Mouse (Mus musculus): ENCODE measurements around the gene Cct8. TPM values are rescaled to one million over a fixed set of nuclear protein-coding genes. Genes with fewer than 3 reads are reported as not detected.
"Not testable (repeated sequence)": the region's sequence is repeated elsewhere in the genome, so short reads cannot be mapped to it uniquely, and the experiment has no call there.

Gene Cct8
- total RNA-seq (2022), result 100 to 1,000 TPM; 174 to 216 (median 181) TPM

DNA sequence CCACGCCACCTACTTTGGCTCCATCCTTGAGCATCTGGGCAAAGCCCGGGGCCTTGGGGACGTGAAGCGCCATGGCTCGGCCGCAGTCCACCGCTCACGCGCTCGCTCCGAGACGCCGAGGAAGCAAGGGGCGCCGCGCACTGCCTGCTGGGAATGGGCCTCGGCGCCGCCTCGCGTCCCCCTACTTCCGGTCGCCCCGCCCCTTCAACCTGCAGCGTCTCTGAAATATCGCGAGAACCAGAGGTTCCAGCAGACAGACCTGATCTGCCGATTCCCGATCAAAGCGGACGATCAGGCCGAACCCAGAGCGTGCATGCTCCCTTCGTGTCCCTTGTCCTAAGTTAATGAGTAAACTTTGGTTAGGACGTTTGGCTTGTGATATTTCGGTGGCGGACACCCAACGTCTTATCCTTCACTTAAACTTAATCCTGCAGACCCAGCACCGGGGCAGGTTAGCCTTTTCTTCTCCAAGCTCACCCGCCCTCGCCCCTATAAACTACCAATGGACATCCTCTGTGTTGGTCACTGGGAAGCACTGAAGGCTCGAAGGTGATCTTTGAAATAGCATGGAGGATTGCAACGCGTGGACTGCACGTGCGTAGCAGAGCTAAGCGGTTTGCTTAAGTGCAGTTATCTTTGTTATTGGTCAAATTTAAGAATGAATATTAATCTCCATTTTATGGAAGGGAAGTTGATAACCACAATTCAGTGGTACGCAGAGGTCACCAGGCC lies at the start of gene Cct8:
TSS of gene Cct8 (minus strand) at position 158 of the 732 bp plus-strand sequence.
- DNase-seq, result peak; percentile 94

DNA sequence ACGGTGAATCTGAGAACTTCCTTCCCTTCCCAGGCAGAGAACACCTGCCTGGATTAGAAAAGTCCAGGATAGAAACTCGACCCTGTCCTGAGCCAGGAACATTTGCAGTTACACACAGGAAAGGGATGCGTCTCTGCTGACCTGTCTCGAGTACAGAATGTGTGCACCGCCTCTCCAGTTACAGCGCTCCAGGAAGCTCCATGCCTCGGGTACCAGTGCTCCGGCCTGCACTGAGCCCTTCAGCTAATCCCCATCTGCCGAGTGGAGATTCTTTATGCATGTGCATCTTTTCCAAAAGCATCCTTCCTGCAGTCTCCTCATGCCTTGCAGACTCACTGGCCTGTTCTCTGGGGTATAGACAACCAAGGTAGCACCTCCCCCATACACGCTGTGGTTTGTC lies 33.1 kb upstream of the Cct8 start:
- DNase-seq, result no peak

DNA sequence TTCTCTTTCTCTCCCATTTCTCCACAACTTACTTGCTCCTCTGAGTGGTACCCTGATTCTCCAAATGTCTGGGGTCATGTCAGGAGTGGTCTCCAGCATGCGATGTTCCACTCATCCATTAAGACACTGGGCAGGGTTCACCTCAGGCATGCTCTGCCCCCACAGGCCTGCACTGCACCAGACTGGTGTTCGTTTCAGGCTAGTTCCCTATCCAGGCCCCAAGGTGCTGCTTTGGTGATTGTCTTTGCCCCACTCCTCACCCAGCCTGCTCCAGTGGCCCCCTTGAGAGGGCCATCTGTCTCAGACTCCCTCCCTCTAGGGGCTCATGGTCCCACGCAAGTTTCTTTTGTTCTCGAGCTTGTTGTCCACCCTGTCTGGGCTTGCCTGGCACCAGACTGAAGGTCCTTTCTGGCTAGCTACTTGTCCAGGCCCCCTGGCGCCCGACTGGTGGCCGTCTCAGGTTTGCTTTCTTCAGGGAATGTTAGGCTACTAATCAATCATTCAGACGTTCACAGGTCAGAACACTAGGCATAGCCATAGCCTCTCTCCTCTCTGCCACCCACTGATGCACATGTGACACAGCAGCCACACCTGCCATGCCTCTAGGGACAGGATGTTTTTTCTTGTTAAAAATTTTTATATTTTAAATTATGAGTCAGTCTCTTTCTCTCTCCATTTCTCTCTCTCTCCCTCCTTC lies 32.0 kb upstream of the Cct8 start:
- no peak for DNase-seq

DNA sequence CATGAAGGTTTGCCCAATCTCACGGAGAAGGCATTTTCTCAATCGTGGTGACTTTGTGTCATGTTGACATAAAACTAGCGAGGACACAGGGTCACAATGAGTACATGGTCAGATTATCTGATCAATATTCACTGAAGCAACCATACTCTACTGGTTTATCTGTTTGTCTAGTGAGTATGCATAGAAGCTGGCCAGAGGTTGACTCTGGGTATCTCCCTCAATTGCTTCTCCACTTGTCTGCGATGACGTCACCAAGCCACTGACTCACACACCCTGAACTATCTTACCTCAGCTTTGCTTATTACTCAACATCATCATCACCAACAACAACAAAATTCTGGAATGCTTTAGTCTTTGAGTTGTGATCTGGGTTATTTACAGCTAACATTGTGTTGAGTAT lies 28.6 kb upstream of the Cct8 start:
- DNase-seq, result no peak

DNA sequence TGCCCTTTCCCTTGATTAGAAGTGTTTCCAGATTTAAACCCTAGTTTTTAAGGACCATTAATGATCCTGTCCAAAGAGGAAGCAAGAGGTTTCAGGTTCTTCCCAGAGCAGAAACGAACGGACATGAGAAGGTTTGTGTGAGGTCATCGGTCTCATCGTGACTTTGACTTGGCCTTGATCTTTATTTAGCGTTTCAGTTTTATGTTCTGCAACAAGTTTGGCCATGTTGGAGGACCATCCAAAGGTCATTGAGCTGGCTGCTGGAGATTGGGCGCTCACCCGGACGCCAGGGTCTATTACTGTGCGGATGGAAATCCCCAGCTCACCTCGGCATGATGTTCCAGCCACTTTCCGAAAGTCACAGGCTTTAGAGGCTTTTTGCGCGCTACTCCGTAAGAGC lies 16.7 kb upstream of the Cct8 start:
- DNase-seq, result no peak

DNA sequence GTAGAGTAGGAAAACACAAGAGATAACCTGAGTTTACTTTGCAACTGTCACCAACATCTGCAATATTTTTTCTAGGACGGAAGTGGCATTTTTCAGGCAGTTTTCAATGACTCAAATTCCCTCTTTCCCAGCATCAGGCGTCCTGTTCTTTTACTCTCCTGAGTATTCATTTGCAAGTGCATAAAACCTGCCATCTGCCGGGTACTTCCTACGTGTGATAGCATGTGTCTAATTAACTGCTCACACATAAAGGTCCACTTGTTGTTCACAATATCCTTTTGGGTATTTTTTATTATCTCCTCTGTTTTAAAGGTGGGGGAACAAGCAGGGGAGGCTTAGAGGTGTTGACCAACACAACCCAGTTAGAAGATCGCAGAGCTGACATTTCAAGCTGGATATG lies 16.0 kb upstream of the Cct8 start:
- DNase-seq, result no peak

DNA sequence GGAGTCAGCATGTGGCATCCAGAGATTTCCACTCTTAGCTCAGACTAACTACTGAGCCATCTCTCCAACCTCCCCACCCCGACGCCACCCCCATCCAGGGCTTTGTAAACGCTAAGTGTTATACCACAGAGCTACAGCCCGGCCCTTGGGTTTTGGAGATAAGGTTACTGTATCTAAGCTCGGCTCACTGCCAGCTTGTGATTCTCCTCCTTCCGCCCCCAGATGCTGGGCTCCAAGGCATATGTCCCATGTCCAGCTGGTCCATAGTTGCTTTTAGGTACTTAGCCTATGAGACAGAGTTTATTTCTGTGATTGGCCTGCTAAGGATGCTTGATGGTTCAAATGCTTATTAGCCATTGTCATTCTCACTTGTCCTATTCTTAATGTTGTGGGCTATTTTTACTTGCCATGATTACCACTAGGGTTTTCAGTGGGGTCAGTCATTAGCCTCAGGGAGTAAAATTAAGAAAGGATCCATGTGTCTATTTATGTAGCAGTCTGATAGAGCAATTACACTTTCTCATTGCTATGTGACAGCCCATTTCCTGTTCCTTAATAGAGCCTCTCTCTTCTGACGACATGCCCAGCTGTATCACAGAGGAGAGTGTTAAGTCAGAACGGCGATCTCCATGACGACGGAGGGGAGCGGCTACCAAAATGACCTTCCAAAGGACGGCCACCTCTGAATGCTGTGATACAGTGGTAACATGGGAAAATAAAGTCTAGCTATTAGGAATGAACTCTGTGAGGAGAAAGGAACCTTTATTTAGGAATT lies 5.8 kb upstream of the Cct8 start:
- no peak for DNase-seq

DNA sequence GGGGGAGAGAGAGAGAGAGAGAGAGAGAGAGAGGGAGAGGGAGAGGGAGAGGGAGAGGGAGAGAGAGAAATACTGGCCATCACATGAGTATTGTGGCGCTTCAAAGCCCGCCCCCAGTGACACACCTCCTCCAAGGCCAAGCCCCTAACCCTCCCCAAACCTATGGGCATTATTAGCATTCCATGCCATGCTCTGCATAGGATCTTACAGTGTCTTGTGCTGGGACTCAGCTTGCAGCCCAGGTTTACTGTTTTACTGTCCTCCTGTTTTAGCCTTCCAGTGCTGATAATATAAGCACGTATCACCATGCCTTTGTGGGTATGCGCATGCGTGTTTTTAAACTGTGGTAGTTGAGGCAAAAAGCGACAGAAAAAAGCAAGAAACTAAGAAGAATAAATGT lies 3.9 kb upstream of the Cct8 start:
- DNase-seq, result no peak

DNA sequence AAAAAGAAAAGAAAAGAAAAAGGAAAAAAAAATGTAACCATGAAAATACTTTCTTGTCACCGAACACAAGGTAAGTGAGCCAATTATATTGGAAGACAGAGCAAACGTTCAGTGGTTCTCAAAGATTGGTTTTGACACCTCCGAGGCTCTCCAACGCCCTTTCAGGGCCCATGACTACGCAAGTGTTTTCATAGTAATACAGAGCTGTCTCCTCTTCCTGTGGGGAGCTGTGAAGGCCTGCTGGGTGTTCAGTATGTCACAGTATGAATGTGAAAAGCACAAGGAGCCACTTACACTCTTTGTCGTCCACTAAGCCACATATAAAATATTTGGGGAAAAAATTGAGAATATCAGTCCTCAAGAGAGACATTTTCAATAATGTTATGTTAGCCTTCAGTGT lies 1.5 kb upstream of the Cct8 start:
- no peak for DNase-seq

DNA sequence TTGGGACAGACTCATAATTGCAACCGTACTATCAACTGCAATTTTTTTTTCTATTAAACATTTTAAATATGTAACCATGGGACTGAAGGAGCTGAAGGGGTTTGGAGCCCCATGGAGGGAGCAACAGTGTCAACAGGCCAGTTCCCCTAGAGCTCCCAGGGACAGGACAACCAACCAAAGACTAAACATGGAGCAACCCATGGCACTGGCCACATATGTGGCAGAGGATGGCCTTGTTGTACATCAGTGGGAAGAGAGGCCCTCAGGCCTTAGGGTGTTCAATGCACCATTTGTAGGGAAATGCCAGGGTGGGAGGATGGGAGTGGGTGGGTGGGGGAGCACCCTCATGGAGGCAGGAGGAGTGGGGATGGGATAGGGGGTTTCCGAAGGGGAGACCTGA lies 1.1 kb upstream of the Cct8 start:
- DNase-seq, result no peak

DNA sequence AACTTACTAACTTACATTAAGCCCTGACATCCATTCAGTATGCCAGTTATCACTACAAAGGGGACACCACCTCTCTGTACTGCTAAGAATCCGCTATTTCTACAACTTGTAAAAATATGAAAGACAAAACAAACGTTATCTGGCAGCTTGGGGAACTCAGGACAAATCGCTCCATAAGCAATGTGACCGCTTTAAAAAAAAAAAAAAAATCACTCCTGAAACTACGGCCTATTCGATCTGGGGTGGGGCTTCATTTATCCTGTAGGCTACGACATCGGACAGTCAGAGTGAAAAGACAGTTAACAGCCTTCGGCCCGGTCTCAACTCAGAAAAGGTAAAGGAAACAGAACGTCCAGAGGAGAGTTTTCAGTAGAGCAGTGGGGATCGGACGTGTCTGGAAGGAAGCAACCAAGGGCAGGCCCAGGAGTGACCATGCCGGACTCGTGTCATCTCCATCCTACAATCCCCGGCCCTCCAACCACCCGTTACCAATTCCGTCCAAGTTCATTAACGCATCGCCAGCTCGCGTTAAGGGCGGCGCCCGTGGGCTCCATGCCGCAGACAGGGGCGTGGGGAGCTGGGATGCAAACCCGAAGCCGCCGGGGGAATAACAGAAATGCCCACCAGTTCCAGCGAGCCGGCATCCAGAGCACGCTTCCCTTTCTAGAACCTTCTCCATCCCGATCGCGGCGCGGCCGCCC lies 568 bp downstream of the Cct8 start:
- DNase-seq, result peak; percentile 13

DNA sequence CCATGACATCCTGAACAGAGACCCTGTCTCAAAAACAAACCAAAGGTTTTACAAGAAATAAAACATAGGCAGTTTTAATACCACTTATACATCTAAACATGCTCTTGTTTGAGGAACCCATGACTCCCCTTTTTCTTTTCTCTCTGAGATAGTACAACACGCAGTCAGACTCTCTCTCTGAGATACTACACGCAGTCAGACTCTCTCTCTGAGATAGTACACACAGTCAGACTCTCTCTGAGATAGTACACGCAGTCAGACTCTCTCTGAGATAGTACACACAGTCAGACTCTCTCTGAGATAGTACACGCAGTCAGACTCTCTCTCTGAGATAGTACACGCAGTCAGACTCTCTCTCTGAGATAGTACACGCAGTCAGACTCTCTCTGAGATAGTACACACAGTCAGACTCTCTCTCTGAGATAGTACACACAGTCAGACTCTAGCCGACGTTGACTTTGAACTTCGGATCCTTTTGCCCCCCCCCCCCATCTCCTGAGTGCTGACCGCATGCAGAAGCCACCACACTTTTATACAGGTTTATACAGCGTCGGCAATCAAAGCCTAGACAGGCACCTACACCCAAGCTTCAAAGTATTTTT lies 3.4 kb downstream of the Cct8 start:
- DNase-seq, result not testable (repeated sequence)

DNA sequence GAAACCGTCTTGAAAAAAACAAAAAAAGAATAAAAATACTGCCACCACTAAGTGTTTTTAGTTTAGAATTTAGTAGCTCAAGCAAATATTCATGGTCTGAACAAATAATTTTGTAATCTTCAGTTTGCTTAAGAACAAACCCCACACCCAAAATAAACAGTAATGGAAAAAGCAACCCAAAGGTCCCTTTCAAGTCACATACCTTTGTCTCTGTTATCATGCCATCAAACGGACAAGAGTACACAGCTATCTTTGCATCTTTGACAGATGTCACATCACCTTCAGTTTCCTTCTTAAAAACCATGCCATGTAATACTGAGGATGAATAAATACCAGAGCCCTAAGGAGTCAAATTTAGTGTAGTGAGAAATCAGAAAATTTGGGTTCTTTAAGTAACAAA lies 7.1 kb downstream of the Cct8 start:
- no peak for DNase-seq

DNA sequence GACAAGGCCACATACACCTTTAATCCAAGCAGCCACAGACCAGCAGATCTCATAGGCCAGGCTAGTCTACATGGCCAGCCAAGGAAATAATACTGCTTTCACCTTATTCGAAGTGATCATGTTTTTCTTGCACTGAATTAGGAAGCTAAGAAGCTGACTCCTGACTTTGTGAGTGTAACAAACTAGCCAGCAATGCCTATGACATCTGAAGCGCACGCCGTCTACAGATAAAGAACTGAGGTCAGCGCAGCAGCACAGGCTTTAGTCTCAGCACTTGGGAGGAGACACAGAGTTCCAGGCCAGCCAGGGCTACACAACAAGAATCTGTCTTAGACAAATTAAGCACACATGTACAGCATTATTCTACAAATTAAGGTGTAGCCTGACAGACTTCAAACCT lies 8.9 kb downstream of the Cct8 start:
- DNase-seq, result no peak

DNA sequence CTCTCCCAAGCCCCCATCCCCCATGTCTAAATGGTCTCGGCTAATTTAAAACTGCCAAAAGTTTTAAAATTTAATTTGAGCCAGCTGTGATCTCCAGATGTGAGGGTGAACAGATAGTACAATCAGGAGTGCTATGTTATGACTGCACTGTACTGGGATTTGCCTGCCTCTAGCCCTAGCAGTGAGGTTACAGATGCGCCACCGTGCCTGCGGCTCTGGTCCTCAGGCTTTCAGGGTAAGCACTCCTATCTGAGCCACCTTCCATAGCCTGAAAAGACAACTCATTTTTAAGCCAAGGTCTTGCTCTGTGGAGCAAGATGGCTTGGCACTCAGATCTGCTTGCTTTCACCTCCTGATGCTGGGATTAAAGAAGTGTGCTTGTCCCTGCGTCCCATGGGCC lies 11.3 kb downstream of the Cct8 start:
- DNase-seq, result no peak

DNA sequence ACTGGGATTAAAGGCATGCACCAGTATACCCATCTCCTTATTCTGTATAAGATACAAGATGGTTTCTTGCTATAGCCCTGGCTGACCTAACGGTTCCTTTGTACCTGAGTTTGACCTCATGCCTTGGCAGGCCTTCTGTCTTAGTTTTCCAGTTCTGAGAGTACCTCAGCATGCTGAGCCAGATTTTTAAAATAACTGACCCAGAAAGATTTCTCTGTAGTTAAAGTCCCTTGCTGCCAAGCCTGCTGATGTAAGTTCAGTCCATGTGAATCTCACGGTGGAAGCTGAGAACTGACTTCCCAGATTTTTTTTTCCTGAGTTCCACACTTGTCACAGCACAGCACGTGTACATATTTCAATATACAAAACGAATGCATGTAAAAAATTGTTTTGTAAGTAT lies 25.1 kb downstream of the Cct8 start:
- no peak for DNase-seq

DNA sequence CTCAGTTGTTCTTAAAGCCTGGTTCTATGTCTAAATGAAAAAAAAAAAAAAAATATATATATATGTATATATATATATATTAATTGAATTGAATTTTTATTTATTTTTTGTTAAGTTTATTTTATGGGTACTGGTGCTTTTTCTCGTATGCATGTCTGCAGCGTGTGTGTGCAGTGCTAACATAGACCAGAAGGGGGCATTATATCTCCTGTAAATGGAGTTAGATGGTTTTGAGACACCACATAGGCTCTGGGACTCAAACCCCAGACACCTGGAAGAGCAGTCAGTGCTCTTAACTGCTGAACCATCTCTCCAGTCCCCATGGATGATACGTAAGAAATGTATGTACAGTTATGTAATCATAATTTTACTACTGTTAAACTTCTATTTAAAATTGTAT lies 36.9 kb downstream of the Cct8 start:
- DNase-seq, result no peak

DNA sequence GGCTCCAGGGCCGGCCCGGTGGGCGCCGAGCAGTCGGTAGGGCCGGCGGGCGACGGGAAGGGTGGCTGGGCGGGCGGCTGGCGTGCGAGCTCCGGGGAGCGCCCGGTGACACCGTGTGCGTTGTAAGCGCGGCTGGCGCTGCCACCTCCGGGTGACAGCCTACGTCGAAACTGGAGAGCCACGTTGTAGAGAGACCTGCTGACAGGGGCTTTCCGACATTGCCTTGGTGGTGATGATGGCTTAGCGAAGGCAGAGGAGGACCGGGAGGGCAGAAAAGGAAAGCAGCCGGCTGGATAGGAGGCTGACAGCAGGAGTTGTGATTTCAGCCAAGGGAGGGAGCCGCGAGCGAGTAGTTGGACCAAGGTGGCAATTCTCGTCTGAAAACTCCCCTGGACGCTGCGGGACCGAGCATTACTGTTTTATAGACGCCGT lies 40.5 kb downstream of the Cct8 start:
- peak; percentile 27 for DNase-seq

DNA sequence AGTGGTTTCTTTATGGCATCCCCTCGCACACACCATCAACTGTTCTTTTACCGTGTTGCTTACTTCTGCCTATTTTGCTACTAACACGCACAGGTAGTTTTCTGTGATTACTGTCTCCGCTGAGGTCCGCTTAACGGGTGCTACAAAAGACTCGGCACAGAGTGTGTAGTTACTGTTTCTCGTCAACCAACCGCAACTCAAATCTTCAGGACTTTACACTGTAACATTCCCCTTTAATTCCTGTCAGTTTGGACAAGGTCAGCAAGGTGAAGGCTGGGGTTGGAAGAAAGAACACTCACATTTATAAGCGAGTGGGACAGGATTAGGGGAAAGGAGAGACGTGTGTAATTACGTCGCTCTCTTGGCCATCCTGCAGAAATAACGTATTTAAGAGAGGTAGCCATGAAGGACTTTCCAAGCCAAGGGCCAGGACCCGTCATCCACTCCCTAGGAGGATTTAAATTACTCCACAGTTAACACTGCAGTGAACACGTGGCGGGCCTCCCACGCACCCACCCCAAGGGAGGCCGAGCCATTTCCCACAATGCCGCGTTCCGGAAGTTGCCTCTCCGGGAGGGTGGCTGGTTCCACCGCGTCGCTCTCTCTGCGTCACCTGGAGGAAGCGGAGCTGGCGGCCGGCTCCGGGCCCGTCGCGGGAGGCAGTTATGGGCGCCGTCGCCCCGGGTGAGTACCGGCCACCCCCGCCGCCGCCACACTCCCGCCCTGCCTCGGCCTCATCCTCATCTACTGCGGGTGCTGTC lies 41.1 kb downstream of the Cct8 start, which contains the start of gene Usp16:
TSS of gene Usp16 (plus strand) at position 285 of the 761 bp plus-strand sequence.
- peak; percentile 91 for DNase-seq

DNA sequence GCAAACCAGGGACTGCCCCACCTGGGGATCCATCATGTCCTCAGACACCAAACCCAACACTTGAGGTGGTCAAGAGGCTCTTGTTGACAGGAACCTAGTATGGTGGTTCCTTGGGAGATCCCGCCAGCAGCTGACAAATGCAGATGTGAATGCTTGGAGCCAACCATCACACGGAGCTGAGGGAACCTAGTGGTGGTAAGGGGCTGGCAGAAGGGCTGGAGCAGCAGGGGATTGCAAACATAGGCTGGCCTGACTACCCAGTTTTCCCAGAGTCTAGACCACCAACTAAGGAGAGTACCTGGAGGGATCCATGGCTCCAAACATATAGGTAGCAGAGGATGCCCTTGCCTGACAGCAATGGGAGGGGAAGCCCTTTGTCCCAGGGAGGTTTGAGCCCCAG lies 42.4 kb downstream of the Cct8 start:
- DNase-seq, result no peak

DNA sequence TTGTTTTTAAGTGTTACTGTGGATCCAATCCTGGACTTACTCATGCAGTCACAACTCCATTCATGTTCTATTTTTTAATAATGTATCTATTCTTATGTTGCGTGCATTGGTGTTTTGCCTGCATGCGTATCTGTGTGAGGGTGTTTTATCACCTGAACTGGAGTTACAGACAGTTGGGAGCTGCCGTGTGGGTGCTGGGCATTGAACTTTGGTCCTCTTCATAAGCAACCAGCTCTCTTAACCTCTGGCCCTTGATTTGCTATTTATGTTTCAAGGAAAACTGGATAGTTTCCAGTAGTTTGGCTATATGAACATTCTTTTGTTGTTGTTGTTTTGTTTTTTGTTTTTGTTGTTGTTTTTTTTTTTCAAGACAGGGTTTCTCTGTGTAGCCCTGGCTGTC lies 50.1 kb downstream of the Cct8 start:
- no peak for DNase-seq

DNA sequence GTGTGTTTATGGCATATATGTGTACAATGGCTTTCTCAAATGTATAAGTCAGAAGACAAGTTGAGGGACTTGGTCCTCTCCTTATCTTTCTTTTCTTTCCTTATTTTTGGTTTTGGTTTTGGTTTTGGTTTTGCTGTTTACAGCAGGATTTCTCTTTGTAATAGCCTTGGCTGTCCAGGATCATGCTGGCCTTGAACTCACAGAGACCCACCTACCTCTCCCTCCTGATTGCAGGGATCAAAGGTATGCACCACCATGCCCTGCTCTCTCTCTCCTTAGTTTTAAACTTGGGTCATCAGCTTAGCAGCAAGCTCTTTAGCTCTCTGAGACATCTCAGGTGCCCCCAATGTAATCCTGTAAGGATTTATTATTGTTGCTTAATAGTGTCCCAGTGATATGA lies 50.6 kb downstream of the Cct8 start:
- no peak for DNase-seq
